Mouse (Mus musculus) spleen, postnatal 36 days (tissue): ENCODE results near the gene Gm17606.

ENCODE experiments used
- DNase-seq, 2 experiments: peaks; one replicate each; pipeline ENCODE4 v3.0.0; 2022; ENCODE audit warnings: low spot score in 2 of 2, mixed read lengths in 1 of 2

Gene Gm17606

DNA sequence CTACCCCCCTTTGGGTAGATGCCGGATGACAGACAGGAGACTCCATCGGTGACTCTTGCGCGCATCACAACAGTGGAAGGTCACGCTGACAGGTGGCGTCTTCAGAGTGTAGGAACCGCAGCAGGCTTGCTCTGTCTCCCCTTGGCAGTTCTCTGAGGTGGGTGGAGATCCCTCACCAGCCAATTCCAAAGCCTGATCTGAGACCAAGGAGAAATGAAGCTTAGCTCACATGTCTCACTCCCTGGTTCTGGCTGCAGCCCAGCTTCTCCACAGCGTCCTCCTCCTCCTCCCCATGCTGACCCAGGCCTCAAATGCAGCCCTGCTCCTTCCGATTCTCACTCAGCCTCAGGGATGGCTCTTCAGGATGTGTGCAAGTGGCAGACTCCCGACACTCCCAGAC, 15.8 kb upstream of the Gm17606 start:
- DNase-seq, result no peak

DNA sequence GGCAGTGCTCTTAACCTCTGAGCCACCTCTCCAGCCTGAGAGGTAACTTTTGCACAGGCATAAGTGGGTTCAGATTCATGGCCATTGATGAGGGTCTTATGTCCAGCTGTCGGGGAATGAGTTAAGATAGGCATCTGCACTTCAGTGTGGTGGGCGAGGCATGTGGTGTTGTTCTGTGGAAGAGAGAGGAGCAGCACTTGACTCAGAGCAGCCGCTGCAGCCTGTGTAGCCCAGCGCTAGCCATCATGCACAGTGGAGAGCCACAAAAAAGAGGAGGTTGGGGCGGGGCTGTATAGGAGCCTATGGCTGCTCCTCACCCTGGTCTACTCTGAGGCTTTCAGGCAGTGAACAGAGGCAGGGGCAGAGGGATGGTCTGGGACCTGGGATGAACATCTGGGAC, 12.6 kb upstream of the Gm17606 start:
- no peak for DNase-seq

DNA sequence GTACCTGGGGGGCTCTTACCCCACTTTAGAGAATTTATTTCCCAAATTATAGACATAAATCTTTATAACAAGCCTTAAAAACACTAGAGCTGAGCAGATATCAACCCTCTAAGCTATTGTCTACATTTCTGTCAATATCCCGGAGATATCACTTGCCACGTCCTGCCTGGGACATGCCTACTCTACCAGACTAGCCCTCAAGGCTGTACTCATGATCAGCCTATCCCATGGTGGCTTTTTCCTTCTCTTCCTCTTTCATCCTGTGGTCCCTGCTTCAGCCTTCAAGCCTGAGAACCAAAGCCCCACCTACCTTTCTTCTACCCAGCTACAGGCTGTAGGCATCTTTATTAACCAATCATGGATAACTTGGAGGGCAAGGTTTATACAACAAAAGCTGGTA, 11.0 kb upstream of the Gm17606 start:
- no peak for DNase-seq

DNA sequence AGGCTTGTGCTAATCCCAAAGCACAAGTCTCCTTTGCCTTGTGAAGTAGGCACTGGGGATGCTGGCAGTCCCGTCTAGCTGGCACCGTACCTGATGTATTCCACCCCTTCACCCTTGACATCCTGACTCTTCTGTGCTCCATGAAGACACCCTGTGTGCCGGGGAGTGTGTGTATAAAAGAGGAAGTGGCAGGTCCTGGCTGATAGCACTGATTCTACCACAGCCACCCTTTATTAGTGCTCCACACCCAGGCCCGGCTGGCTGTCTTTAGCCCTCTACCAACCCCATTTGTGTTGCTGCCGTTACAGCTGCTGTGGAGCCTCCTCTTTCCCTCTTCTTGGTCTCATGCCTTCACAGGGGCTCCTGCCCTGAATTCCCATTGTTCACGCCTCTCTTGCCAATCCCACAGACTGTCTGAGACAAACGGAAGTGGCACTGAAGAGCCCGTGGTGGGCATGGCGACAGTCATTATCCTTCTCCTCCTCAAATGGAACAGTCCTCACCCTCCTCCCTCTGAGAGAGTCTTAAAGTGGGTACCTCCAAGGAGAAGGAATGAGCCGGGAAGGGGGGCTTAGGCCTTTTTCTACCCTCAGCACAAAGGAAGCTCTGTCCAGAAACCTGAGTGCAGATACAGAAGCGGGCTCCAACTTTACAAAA, 10.0 kb upstream of the Gm17606 start:
- DNase-seq, result no peak

DNA sequence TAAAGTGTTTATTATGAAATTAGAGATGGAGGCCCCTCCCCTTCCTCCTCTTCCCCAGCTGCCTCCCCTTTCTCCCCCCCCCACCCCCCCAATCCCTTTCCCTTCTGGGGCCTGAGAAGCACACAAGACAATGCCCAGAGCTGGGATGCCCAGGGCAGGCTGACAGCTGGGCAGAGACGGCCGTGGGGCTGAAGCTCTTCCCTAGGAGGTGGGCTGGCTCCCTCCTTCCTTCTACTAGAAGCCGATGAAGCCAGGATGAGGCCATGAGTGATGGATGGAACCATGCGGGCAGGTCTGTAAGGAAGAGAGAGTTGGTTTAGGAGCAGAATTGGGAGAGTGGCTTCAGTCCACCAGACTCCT, 9.5 kb upstream of the Gm17606 start:
- no peak for DNase-seq

GRCm38 (mm10) chr14:54632252-54632651, 8.5 kb upstream of the Gm17606 start:
- DNase-seq, result no peak

DNA sequence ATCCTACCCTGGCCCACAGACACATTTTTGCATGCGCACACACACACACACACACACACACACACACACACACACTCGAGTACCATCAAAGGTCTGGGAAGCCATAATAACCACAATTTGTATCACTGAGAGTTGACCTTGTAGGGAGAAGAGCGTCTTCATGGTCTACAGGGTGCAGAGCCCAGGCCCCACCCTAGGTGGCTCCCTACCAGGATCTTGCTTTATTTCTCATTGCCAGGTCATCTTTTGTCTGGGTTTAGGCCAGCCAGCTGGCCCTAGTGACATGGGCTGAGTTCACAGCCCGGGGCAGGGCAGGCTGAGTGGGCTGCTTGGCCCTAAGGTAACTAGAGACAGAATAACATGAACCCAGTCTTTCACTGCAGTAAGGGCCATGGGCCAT, 6.6 kb upstream of the Gm17606 start:
- no peak for DNase-seq

- peak in 1 of 2 experiments; percentile 50 for DNase-seq
Observed at GRCm38 (mm10) chr14:54636954-54637353, 3.8 kb upstream of the Gm17606 start.

DNA sequence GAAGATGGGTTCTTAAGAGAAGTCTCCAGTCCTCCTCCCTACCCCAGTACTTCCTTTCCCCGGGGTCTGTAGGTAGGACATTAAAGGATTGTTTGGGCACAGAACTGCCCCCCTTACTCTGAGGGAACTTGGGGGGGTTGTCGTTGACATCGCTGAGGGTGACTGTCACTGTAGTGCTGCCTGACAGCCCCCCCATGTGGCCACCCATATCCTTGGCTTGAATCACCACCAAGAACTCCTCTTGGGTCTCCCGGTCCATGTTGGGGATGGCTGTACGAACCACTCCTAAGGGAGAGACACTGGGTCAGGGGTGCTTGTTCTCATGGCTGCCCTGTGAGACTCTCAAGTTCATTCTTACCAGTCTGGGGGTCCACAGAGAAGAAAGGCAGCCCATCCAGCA, 2.5 kb upstream of the Gm17606 start:
- no peak for DNase-seq

DNA sequence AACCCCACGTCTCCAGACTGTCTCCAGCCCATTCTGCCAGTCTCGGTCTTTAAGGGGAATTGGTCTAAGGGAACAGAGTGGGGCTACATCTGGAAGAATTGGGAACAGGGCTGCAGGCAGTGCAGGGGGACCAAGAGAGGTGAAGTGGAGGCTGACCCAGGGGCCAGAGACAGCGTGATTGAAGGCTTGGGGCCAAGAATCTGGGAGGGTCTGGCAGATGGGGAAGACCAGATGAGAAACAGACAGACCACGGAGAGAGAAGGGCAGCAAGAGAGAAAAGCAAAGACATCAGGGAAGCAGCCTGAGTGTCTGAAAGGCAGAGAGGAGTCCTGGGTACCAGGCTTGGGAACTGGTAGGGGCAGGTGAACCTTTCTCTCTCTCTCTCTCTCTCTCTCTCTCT, 631 bp upstream of the Gm17606 start:
- no peak for DNase-seq

GRCm38 (mm10) chr14:54641305-54641969, 685 bp downstream of the Gm17606 start, which contains the start of gene Cdh24:
Gene Cdh24, minus strand, starts transcription at chr14:54641364.
- peak; percentile 86 to 87 for DNase-seq

GRCm38 (mm10) chr14:54642224-54642944, 1.6 kb downstream of the Gm17606 start:
- no peak for DNase-seq

DNA sequence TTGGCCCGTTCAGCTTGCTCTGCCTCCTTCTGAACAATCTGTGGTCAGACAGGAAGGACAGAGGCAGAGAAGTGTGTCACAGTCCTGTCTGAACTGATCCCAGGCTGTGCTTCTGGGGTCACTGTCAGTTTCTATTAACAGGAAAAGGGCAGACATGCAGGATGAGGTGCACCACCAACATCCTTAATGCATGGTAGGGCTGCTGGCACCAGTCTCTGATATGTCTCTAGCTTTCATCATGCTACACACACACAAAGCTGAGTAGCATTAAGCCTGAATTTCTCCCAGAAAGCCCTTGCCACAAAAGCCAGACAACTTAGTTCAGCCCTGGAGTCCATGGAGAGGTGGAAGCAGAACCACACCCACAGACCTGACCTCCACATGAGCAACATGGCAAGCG, 2.3 kb downstream of the Gm17606 start:
- DNase-seq, result no peak

DNA sequence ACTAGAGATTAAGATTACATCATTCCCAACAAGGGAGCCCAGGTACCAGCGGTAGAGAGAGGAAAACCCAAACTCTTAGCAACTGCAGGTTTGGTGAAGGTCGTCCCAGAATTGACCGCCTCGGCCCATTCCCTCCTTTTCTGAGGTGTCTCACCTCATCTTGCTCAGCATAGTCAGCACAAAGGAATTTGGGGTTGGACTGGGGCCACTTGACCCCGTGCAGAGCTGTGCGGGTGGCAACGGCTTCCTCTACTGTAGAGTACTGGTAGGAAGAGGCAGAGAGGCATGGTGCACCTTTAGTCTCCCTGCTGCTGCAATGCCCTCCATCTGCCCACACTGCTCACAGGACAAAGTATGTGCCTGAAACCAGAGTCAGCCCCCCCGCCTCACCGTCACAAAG, 3.5 kb downstream of the Gm17606 start:
- DNase-seq, result no peak

DNA sequence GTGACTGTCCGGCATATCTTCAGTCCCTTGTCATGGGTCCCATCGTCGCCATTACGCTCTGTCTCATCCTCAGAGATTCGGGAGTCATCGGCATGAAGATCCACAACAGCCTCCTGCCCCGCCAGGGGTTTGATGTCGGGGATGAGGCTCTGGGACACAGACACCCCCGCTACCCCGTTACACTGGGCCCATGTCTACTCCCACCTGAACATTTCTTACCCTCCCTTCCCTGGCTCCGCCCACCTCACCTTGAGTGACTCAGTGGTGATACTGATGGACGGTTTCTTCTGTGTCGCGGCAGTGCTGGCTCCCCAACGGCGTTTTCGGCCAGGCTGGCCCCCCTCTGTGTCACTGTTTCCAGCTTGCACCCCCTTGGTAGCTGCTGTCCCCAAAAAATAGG, 5.7 kb downstream of the Gm17606 start:
- DNase-seq, result no peak

- DNase-seq, result no peak
Observed at GRCm38 (mm10) chr14:54646898-54647636, 6.3 kb downstream of the Gm17606 start.

GRCm38 (mm10) chr14:54647900-54648299, 7.1 kb downstream of the Gm17606 start:
- DNase-seq, result no peak

DNA sequence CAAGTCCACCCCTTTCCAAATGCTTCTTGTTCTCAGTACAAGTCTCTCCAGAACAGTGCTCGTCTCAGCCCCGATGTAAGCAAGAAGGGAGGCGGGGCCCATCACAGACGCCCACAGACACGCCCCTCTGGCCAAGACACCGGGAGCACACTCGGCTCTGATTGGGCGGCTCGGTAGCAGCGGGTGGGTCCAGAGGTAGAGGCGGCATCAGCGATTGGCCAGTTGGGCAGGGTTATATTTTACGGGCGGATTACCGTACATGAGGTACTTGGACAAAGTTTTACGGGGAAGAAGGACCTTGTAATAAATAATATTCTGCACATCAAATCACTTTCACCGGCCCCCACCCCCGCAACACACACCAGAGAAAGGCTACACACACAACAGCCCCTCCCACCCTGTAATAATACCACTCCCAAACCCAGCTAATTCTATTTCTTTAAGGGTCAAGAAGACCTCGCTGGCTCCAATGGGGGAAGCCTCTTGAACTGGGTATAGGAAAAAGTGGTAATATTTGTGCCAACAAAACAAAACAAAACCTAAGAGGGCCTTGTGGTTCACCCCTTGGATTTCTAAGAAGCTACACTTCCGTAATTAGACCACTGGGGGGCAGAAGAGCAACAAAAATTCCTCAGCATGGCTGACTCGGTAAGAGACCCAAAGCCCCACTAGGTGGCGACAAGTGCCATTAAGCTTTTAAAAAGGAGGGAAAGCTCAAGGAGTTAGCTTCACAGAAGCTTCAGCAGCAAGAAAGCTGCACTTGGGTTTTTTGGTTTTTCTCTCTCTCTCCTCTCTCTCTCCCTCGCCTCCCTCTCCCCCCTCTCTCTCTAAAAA, 10.1 kb downstream of the Gm17606 start:
- DNase-seq, result peak; percentile 79 to 89

- no peak for DNase-seq
Observed at GRCm38 (mm10) chr14:54651556-54651955, 10.8 kb downstream of the Gm17606 start.

DNA sequence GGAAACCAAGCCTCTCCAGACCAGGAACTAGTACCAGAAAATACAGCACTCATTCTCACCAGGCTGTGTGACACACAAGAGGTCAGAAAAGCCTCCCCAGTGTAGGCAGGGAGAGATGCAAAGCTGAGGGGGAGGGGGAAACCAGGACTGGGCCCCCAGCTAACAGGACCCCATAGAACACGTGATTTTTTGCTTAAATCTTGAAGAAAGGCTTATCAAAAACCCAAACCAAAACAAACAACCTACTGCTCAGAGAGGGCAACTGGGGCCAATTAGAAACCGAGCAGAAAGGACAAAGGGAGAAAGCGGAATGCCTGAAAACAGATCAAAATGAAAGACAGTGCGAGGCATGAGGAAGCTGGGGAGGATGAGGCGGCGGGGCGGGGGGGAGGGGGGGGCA, 12.0 kb downstream of the Gm17606 start:
- no peak for DNase-seq

- peak; percentile 84 for DNase-seq
Observed at GRCm38 (mm10) chr14:54653496-54653895, 12.7 kb downstream of the Gm17606 start.
